Mouse (Mus musculus) hindbrain, embryonic 14.5 days (tissue): ENCODE measurements at regions not wholly inside any gene's neighbourhood (a gene's known extent, or its start where the extent isn't known, plus 50 kb on each side); places are given as distances from the start of the nearest gene placed in this dataset.

Experiments
- ATAC-seq: fragments of 200-750 bp; cut with Nextera tagmentation; 2 replicates; pipeline ENCODE4 v1.8.0; 2017; ENCODE audit warnings: moderate number of reproducible peaks, mild to moderate bottlenecking, moderate TSS enrichment, moderate library complexity; ENCODE audit not compliant: low FRiP score
- DNase-seq: peaks from one replicate; pipeline ENCODE4 v3.0.0-alpha.2; 2015; ENCODE audit warnings: low spot score
- H3K27ac ChIP-seq: fragments of 300-500 bp; sonication (generic); 2 replicates; pipeline ENCODE4 v1.5.1; 2014; ENCODE audit warnings: mild to moderate bottlenecking, moderate library complexity
- H3K27me3 ChIP-seq: fragments of 300-500 bp; sonication (generic); 2 replicates; pipeline ENCODE4 v1.6.1; 2014; ENCODE audit warnings: mild to moderate bottlenecking, low read length, mixed read lengths; ENCODE audit not compliant: control insufficient read depth, insufficient read depth
- H3K36me3 ChIP-seq: fragments of 300-500 bp; sonication (generic); replicated peaks from 2 replicates; pipeline ENCODE4 v1.6.1; 2014; ENCODE audit not compliant: control insufficient read depth, insufficient read depth
- H3K4me1 ChIP-seq: fragments of 300-500 bp; sonication (generic); replicated peaks from 2 replicates; pipeline ENCODE4 v1.6.1; 2014; ENCODE audit warnings: antibody characterized with exemption, low read length, mixed read lengths; ENCODE audit not compliant: control insufficient read depth, insufficient read depth
- H3K4me2 ChIP-seq: fragments of 300-500 bp; sonication (generic); replicated peaks from 2 replicates; pipeline ENCODE4 v1.6.1; 2014; ENCODE audit warnings: mild to moderate bottlenecking, moderate library complexity
- H3K4me3 ChIP-seq: fragments of 300-500 bp; sonication (generic); replicated peaks from 2 replicates; pipeline ENCODE4 v1.5.1; 2014; ENCODE audit warnings: mild to moderate bottlenecking, low read length
- H3K9ac ChIP-seq: fragments of 300-500 bp; sonication (generic); 2 replicates; pipeline ENCODE4 v1.6.1; 2014
- H3K9me3 ChIP-seq: fragments of 300-500 bp; sonication (generic); 2 replicates; pipeline ENCODE4 v1.6.1; 2016; ENCODE audit warnings: low read length; ENCODE audit not compliant: control insufficient read depth
- WGBS: fragments of 180-500 bp; shearing (Covaris S2); extraction: QIAGEN DNeasy Blood & Tissue Kit; methylation state at CpG from one replicate; pipeline ENCODE4 v1.1.7; 2014; 5-methylcytosine and 5-hydroxymethylcytosine counted together

- 72% methylated on average over 5 of the region's 5 CpGs for WGBS
- H3K4me2 ChIP-seq, result no peak overlapping the region
- no peaks in the 10 kb centered on the region for H3K36me3 ChIP-seq
- H3K9ac ChIP-seq, result no peak overlapping the region
- no peak for ATAC-seq
- H3K4me3 ChIP-seq, result no peak overlapping the region
- no peaks in the 10 kb centered on the region for H3K9me3 ChIP-seq
- H3K27ac ChIP-seq, result no peak overlapping the region
- no peaks in the 10 kb centered on the region for H3K27me3 ChIP-seq
- DNase-seq, result no peak
- 0 out of 2 replicates have a peak, but pooled peaks cover 6% of the 10 kb centered on the region for H3K4me1 ChIP-seq
Observed at GRCm38 (mm10) chr4:100723053-100723452, 53.4 kb upstream of the Cachd1 start.

- Histone ChIP-seq H3K4me2 (no peak overlapping the region), H3K4me1 (0 out of 2 replicates have a peak, but pooled peaks cover 6% of the 10 kb centered on the region), H3K9ac (no peak overlapping the region), H3K4me3 (no peak overlapping the region), H3K27me3 (no peaks in the 10 kb centered on the region), H3K9me3 (no peaks in the 10 kb centered on the region), H3K36me3 (no peaks in the 10 kb centered on the region), H3K27ac (0 out of 2 replicates have a peak overlapping the region, but pooled peaks have one; percentile 20)
- ATAC-seq, result no peak
- 90% methylated on average over 7 of the region's 7 CpGs for WGBS
- no peak for DNase-seq
Observed at GRCm38 (mm10) chr4:100725811-100726210, 50.7 kb upstream of the Cachd1 start.

- WGBS, result 17% methylated on average over 6 of the region's 6 CpGs
- no peak overlapping the region for H3K4me3 ChIP-seq
- H3K4me1 ChIP-seq, result 0 out of 2 replicates have a peak, but pooled peaks cover 6% of the 10 kb centered on the region
- DNase-seq (peak; percentile 40), ATAC-seq (no peak)
- H3K9me3 ChIP-seq, result no peaks in the 10 kb centered on the region
- no peaks in the 10 kb centered on the region for H3K27me3 ChIP-seq
- peak overlapping the region; percentile 29; the same call in 1 of the 2 replicates for H3K27ac ChIP-seq
- no peaks in the 10 kb centered on the region for H3K36me3 ChIP-seq
- 0 out of 2 replicates have a peak overlapping the region, but pooled peaks have one; percentile 14 for H3K9ac ChIP-seq
- no peak overlapping the region; the same call in 1 of the 2 replicates for H3K4me2 ChIP-seq
Observed at GRCm38 (mm10) chr4:100726496-100726895, 50.0 kb upstream of the Cachd1 start.
